Mouse (Mus musculus): ENCODE measurements around the gene Gm20388.

Gene Gm20388

DNA sequence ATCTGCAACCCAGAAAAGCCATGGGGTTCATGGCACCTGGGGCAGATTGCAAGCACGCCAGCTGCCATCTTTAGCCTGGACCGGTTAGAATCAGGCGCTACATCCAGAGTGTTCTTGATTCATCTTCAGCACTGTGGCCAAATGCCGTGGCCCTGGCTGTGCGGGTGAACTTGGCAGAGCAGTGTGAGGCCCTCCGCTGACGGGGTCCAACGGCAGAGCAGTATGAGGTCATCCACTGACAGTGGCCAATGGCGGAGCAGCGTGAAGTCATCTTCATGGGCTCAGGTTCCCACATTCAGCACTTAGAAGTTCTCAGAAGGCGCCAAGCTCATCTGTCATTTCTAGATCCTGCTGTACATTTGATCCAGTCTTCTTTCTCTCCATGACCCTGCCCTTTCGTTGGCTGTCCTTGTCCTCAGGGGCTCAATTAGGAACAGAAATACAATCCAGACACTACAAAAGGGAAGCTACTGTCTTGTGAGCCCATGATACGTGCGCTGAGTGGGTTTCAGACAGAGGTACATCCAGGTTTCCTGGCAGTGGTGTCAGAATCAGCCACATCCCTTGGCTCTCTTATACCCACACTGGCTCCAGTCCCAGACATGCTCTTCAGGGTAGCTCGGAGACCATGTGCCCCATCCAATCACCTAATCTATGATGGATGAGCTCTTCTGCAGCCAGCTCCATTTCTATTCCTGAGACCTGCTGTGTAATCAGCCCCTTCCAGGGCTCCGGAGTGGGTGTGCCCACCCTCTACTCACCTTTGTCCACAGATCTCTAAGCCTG is 2329.8 kb downstream of the Gm20388 start:
- in situ Hi-C loops (cut with MboI) = no loop called here

GRCm38 (mm10) chr8:122243310-122243709 is 2332.7 kb downstream of the Gm20388 start:
- in situ Hi-C loops (cut with MboI) = no loop called here

DNA sequence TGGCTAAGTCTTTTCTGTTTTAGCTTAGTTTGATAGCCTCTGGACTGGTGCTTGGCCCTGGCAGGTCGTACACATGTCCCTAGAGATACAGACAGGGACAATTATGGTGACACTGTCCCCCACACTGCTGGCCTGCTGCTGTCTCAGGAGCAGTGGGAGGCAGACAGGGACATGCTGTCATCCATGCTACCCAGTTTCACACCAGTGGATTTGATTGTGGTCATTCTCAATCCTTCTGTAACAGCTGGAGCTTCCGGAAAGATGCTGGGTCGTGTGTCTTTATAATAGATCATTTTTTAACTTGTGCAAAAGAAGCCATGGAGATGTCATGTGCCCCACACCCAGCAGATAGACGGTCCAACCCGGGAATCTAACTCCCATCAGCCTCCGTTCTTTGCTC is 2334.5 kb downstream of the Gm20388 start:
- in situ Hi-C loops (cut with MboI) = no loop called here

DNA sequence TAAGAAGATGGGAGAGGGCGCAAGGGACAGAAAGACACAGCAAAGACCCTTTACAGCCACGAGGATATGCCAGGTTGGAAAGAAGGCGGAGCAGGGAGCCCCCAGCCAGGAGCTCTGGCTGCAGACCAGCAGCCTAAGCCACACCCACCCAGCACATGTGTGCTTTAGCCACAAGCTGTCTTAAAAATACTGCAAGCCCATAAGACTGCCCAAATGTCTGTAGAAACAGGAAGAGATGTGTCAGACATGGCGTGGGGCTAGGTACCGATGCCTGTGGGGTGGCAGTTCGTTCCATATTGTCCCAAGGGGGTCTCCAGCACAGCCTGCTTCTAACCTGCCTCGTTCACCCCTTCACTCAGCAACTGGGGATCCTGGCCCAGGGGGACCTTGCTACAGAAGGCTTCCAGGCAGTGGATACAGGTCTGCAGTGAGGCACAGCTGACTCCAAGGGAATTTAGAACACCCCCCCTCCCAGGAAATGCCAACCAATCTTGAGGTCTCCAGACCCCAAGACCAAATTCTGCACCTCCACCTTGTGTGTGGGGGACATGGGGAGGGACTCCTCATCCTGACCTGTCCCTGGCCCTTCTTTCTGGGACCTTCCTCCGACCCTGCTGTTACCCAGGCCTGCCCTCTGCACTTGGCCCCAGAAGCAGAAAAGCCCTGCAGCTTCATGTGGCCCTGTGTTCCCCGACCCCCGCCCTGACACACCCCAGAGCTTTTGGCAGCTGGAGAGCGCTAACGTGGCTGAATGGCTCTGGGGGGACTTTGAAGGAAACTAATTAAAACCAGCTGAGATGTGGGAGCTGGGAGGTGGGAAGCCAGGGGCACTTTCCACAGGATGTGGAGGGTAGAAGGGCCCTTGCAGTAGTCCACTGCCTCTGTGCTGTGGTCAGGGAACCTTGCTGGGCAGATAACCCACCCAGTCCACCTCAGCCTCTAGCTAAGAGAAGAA is 2335.9 kb downstream of the Gm20388 start:
- in situ Hi-C loops (cut with MboI) = no loop called here

DNA sequence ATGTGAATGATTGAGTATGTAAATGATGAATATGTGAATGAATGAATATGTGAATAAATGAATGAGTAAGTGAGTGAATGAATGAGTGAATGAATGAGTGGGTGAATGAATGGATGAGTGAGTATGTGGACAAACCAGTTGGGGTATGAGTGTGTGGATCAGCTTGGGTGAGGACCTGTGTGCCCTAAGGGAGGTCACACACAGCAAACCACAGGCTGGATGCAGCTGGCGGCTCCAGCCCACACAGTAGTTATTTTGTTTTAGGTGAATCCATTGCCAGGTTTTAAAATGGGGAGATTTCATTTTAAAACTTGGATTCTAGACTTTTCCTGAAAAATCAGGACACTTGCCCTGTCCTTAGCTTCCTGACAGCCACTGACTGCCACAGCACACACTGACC is 2341.1 kb downstream of the Gm20388 start:
- in situ Hi-C loops (cut with MboI) = no loop called here

DNA sequence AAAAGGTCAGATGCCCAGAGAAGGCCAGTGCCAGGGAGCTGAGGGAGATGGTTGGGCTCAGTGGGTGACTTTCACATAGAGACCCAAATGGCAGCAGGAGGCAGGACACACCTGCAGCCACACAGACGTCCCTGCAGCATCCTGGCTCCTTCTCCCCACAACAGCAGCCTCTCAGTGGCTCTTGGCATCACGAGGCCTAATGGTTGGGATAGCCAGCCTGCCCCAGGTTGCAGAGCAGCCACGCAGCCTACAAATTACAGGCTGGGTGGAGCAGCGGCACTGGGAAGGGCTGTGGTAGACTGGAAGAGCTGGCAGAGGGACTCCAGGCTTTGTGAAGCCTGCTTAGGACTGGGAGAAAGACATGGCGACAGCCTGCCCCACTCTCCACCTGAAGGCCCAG is 2341.7 kb downstream of the Gm20388 start:
- in situ Hi-C loops (cut with MboI) = no loop called here

- in situ Hi-C loops (cut with MboI) = no loop called here
Measured at GRCm38 (mm10) chr8:122259351-122259750, 2348.7 kb downstream of the Gm20388 start.

GRCm38 (mm10) chr8:122260755-122261154 is 2350.1 kb downstream of the Gm20388 start:
- in situ Hi-C loops (cut with MboI) = no loop called here

- in situ Hi-C loops (cut with MboI) = no loop called here
Measured at GRCm38 (mm10) chr8:122262835-122263234, 2352.2 kb downstream of the Gm20388 start.

- in situ Hi-C loops (cut with MboI) = no loop called here
Measured at GRCm38 (mm10) chr8:122264243-122264642, 2353.6 kb downstream of the Gm20388 start.

GRCm38 (mm10) chr8:122265522-122265921 is 2354.9 kb downstream of the Gm20388 start:
- in situ Hi-C loops (cut with MboI) = no loop called here

DNA sequence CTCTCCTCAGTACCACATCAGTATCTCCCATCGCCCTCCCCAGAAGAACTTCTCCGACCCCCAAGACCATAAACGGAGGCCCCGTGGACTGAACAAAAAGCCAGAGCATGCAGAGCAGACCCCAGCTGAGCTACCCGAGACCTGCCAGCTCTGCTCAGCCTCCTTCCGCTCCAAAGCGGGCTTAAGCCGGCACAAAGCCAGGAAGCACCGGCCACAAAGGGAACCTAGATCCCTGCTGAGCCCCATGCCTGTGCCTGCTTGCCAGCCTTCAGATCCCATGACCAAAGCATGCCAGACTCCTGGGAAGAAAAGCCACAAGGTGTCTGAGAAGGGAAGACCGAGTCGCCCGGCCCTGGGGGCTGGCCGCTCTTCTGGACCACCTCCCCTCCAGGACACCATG is 2356.2 kb downstream of the Gm20388 start:
- in situ Hi-C loops (cut with MboI) = no loop called here

- in situ Hi-C loops (cut with MboI) = no loop called here
Measured at GRCm38 (mm10) chr8:122268861-122269260, 2358.2 kb downstream of the Gm20388 start.

GRCm38 (mm10) chr8:122269404-122269803 is 2358.8 kb downstream of the Gm20388 start:
- in situ Hi-C loops (cut with MboI) = no loop called here

GRCm38 (mm10) chr8:122270555-122270954 is 2359.9 kb downstream of the Gm20388 start:
- in situ Hi-C loops (cut with MboI) = no loop called here

- in situ Hi-C loops (cut with MboI) = no loop called here
Measured at GRCm38 (mm10) chr8:122273152-122273551, 2362.5 kb downstream of the Gm20388 start.

- in situ Hi-C loops (cut with MboI) = no loop called here
Measured at GRCm38 (mm10) chr8:122273826-122274225, 2363.2 kb downstream of the Gm20388 start.

- in situ Hi-C loops (cut with MboI) = no loop called here
Measured at GRCm38 (mm10) chr8:122274651-122275391, 2364.2 kb downstream of the Gm20388 start.

DNA sequence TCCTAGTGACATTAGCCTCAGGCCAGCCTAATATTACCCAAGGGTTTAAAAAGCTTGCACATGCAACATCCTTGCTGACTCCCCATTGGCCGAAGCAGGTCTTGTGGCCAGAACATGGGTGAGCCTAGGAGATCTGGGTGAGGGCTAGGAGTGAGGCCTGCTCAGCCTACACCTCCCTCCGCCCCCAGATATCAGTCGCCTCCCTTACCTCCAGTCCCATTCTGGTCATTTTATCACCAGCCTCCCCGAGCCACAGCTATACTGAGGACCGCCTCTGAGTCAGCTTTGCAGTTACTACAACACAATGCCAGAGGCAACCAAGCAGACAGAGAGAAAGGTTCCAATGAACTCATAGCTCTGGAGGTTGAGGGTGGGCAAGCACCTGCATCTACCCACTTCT is 2365.7 kb downstream of the Gm20388 start:
- in situ Hi-C loops (cut with MboI) = no loop called here

DNA sequence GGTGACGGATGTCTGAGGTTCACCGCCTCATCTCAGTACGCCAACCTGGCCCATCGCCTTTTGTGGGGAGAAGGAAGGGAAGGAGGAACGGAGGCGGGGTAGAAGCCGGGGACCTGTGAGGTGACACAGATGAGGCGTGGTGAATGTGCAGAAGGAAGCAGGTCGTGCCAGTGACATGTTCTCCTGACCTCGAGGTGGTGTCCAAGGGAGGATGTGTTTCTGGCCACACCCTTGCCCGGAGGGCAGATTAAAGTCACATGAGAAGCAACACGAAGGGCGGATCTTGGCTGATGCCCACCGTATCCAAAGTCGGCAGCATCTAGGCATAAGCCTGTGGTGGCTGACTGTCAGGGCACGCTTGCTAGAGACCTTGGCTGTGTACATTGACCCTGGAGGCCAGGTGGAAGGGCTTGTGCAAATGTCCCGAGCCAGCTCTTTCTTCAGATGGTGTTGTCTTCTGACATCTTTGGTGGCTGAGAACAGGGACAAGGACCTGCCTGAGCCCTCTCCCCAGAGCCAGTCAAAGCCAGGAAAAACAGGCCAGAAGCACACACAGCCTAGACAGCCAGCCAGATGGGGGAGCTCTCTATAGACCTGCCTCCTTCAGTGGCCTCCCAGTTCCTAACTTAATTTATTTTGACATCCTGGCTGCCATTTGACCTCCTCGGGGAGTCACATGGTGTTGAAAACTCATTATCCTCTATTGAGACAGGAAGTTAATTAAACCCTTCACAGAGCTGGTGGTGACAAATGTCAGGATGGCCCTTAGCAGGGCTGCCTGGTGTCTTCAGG is 2366.8 kb downstream of the Gm20388 start:
- in situ Hi-C loops (cut with MboI) = no loop called here

DNA sequence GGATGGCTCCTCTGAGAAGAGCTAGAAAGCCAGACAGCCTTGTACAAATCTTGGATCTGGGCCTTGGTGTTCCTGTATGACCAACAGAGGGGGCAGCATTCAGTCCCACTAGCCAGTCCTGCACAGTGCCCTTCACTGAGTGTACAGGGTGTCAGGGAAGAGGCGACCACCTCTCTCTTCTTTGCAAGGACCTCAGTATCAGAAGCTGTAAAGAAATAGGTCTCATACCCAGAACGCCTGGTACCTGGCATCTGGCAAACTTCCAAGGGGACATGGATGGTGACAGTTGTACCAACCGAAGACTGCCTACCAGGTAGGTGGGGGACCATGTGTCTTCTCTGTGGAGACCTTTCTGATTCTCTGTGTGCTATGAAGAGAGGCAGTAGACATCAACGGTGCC is 2369.5 kb downstream of the Gm20388 start:
- in situ Hi-C loops (cut with MboI) = loop anchor here (5.0 kb wide), 1 partner anchor 42 kb away; no protein-coding TSS in a partner anchor
